Mouse (Mus musculus) cerebellum, adult 2 months (tissue): ENCODE data around the gene Ldha.

Source experiments
- CTCF ChIP-seq: fragments of 200-500 bp; IDR thresholded peaks from 2 replicates; pipeline ENCODE4 v1.5.1; 2011; ENCODE audit warnings: low read depth, mild to moderate bottlenecking, control low read depth, low read length, moderate library complexity, borderline replicate concordance; ENCODE audit not compliant: insufficient read depth
- POLR2A ChIP-seq: fragments of 200-500 bp; IDR thresholded peaks from 2 replicates; pipeline ENCODE4 v1.6.1; 2011; ENCODE audit warnings: low read length, control low read depth, borderline replicate concordance; ENCODE audit not compliant: insufficient read depth

DNA sequence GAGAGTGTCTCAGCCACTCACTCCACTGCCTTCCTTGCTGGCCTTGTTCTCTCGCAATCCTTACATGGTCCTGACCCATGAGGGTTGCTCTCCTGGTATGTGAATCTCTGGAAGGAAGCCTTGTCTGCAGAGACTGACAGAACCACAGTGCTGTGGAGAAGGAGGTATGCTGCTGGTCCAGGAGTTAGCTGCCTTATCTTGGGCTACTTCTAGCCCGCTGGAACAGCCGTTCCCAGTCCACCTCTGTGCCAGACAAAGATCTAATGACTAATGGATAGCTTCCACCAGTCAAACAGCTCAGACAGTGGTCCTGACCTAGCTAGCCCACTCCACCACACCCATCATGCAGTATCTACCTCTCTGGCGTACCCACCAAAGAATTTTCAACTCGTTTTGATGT is 4.9 kb upstream of the Ldha start:
- TF ChIP-seq CTCF (no peak), POLR2A (no peak)
